8 mouse cellular contexts compared by ENCODE assay signal in the genomic region with DNA sequence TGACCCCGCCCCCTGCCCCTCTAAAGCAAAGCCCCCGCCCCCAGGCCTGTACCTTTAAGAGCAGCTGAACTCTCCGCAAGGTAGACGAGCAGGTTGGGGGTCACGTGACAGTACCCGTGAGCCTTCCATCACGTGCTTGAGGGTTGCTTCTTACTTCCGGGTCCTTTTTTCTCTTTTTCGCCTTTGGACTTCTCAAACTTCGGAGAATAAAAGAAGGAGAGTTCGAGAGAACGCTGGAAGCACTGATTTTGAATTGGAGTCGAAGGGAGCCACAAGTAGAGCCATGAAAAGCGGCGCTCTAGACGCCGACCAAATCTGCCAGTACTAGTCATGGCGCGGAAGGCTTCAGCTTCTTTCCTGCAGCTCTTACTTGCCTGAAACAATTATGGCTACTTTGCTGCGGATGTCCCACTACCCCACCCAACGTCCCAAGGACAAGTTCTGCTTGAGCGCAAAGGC. TPM values are rescaled to one million over a fixed set of nuclear protein-coding genes. Genes with fewer than 3 reads are reported as not detected.
DNase-seq lines count a peak whose midpoint lies in the region; ATAC-seq lines count a peak whose summit lies in the region.

No protein-coding gene starts in this region.

- H3K27ac ChIP-seq in hindbrain, embryonic 13.5 days: peak overlapping the region; percentile 88

- peak; percentile 76 for DNase-seq in NIH3T3 (ENCODE audit: low read depth)
- peak; percentile 91 to 94 for DNase-seq in cerebellum, postnatal 14 days
- peak; percentile 78 to 83 for DNase-seq in frontal cortex, postnatal 14 days (ENCODE audit: low spot score in 2 of 2)
- peak; percentile 87 to 91 for DNase-seq in layer of hippocampus, postnatal 14 days (ENCODE audit: low spot score in 2 of 2)
- peak; percentile 91 for DNase-seq in lung, postnatal 10 days
- peak; percentile 63 for DNase-seq in ovary, postnatal 14 days (ENCODE audit: low spot score)
- peak; percentile 83 for DNase-seq in thymus, postnatal 10 days (ENCODE audit: low spot score in 2 of 2)

- peak overlapping the region; percentile 60 for H3K4me3 ChIP-seq in hindbrain, embryonic 13.5 days

- peaks cover 28% of the 10 kb centered on the region for H3K4me1 ChIP-seq in hindbrain, embryonic 13.5 days (replicated peaks)

- no peaks in the 10 kb centered on the region for H3K9me3 ChIP-seq in hindbrain, embryonic 13.5 days

- ATAC-seq in hindbrain, embryonic 13.5 days (ENCODE audit: low FRiP score): peak; percentile 92

- peak overlapping the region; percentile 74 for H3K9ac ChIP-seq in hindbrain, embryonic 13.5 days

- peak overlapping the region; percentile 92 for H3K4me2 ChIP-seq in hindbrain, embryonic 13.5 days

- peaks cover 33% of the 10 kb centered on the region for H3K27me3 ChIP-seq in hindbrain, embryonic 13.5 days

- peaks cover 15% of the 10 kb centered on the region for H3K36me3 ChIP-seq in hindbrain, embryonic 13.5 days

- under 1% methylated on average over 22 of the region's 22 CpGs for WGBS in hindbrain, embryonic 13.5 days

RNA-seq across cellular contexts. Expression of a gene that starts 1.5 kb away (rescaled TPM):
- 0.66 and 0.68 TPM in 2 replicates for polyA plus RNA-seq in hindbrain, embryonic 13.5 days (2015; fragmentation: Nextera tagmentation; extraction: Ambion mirVana)
- 1 to 10 TPM in 1 of 2 experiments, under 1 TPM in 1; 0.39 to 1.1 TPM for total RNA-seq in layer of hippocampus, postnatal 14 days (2021)

RNA-seq across cellular contexts. Expression of a gene that starts 2.3 kb away (rescaled TPM):
- polyA plus RNA-seq in hindbrain, embryonic 13.5 days (2015; fragmentation: Nextera tagmentation; extraction: Ambion mirVana): 31.1 and 35.2 TPM in 2 replicates
- 10 to 100 TPM; 24.3 to 28.3 TPM for total RNA-seq in layer of hippocampus, postnatal 14 days (2021)

RNA-seq across cellular contexts. Expression of a gene that starts 11.5 kb away (rescaled TPM):
- polyA plus RNA-seq in hindbrain, embryonic 13.5 days (2015; fragmentation: Nextera tagmentation; extraction: Ambion mirVana): not detected in 2 replicates
- total RNA-seq in layer of hippocampus, postnatal 14 days (2021): not detected

RNA-seq across cellular contexts. Expression of a gene that starts 17.1 kb away (rescaled TPM):
- 205 and 210 TPM in 2 replicates for polyA plus RNA-seq in hindbrain, embryonic 13.5 days (2015; fragmentation: Nextera tagmentation; extraction: Ambion mirVana)
- 100 to 1,000 TPM; 182 to 189 TPM for total RNA-seq in layer of hippocampus, postnatal 14 days (2021)

RNA-seq across cellular contexts. Expression of a gene that starts 47.4 kb away (rescaled TPM):
- 8.8 and 9.8 TPM in 2 replicates for polyA plus RNA-seq in hindbrain, embryonic 13.5 days (2015; fragmentation: Nextera tagmentation; extraction: Ambion mirVana)
- 1 to 10 TPM; 4.2 to 4.4 TPM for total RNA-seq in layer of hippocampus, postnatal 14 days (2021)

Comparison
In these comparisons a context has a peak if more than half of its experiments do, and no peak if none do; other contexts are left out.
1. Peak in every context shown above with its lines: DNase-seq, ATAC-seq, H3K4me3 ChIP-seq and H3K27ac ChIP-seq.